Mouse (Mus musculus) heart, postnatal 36 days (tissue): ENCODE measurements at regions not wholly inside any gene's neighbourhood (a gene's known extent, or its start where the extent isn't known, plus 50 kb on each side); places are given as distances from the start of the nearest gene placed in this dataset.
"Not testable (repeated sequence)": the region's sequence is repeated elsewhere in the genome, so short reads cannot be mapped to it uniquely, and the experiment has no call there.

ENCODE experiments used
- DNase-seq, 2 experiments: peaks; one replicate each; pipeline ENCODE4 v3.0.0; 2021 to 2022
- intact Hi-C: fragments of 180-260 bp; cut with DNase I; formaldehyde crosslinking; loops from one replicate; pipeline ENCODE4 v1.15.1; 2025

- intact Hi-C loops: loop anchor here (5.0 kb wide), 1 partner anchor 81 kb away; no protein-coding TSS in a partner anchor
- DNase-seq: no peak
These were observed 232.7 kb downstream of the Prex1 start for GRCm38 (mm10) chr2:166480883-166481282.

GRCm38 (mm10) chr2:166476953-166477352 lies 236.7 kb downstream of the Prex1 start:
- DNase-seq: no peak
- intact Hi-C loops: no loop called here

- no peak for DNase-seq
- intact Hi-C loops: no loop called here
These were observed 238.0 kb downstream of the Prex1 start for GRCm38 (mm10) chr2:166475624-166476023.

DNA sequence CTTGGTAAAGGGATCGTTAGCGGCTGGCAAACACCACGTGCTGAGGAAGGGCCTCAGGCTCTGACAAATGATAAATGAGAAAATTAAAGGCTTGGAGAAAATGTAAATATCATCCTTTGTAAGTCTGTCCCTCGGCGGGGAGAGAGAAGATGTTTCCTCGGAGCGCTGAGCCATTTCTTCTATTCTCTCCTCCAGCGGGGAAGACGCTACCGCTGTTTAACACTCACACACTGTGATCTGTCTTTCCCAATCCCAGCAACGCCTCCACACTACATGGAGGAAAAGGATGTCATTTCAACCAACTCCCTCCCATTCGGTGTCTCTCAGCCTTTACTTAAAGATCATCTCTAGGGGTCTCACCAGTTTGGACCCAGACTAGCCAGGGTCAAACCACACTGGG lies 239.0 kb downstream of the Prex1 start:
- intact Hi-C loops: no loop called here
- no peak for DNase-seq

- intact Hi-C loops: no loop called here
- peak in 1 of 2 experiments; percentile 26 for DNase-seq
These were observed 242.3 kb downstream of the Prex1 start for GRCm38 (mm10) chr2:166471257-166471753.

GRCm38 (mm10) chr2:166469046-166469593 lies 244.5 kb downstream of the Prex1 start:
- intact Hi-C loops: no loop called here
- no peak for DNase-seq

DNA sequence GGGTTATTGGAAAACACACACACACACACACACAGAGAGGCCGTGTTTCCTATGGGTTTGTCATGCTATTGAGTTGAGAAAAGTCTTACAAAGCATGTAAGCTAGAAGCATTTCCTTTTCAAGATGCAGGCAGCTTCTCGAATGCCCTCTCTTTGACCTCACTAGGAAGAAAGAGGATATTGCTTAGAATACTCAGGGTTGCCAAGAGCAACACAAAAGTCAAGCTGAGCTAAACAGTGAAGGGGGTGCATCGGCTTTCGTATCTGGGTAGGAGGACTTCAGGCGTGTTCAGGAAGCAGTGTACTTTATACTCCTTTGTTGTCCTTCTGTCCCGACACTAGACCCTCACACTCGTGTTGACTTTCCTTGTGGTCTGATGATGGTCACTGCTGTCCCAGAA lies 246.5 kb downstream of the Prex1 start:
- intact Hi-C loops: no loop called here
- no peak for DNase-seq

DNA sequence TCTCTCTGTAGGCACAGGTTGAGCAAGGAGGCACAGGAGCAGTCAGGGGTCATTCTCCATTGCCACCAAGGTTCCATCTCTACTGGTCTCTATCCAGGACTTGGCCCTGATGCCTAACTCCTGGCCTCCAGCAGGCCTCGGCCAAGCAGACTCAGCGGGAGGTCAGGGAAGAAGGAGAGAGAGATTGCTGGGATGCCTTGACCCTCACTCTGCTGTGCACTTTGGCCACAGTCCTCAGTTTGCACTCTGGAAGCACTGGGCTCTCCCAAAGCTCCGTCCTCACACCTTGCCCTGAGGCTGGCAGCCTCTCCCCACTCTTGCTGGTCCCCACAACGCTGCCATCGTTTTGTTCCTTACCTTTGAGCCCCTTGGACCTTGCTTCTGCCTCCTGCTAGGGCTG lies 248.1 kb downstream of the Prex1 start:
- DNase-seq: no peak
- intact Hi-C loops: no loop called here

DNA sequence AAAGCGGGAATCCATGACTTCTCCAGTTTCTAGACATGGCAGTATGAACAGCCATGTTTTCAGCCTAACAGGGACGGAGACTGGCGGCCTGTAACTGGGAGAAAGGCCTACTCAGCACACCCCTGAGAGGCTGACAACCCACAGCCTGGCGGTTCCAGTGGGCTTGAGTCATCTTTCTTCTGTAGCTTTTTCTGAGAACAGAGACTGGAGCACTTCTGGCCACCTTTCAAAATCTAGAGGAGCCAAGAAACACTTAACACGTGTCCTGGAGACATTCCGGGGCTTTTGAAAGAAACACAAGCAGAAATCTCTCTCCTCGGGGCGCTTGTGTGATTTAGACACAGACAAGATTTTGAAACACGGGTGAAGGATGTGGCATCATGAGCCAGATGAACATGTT lies 250.1 kb downstream of the Prex1 start:
- intact Hi-C loops: no loop called here
- DNase-seq: peak; percentile 40 to 48

DNA sequence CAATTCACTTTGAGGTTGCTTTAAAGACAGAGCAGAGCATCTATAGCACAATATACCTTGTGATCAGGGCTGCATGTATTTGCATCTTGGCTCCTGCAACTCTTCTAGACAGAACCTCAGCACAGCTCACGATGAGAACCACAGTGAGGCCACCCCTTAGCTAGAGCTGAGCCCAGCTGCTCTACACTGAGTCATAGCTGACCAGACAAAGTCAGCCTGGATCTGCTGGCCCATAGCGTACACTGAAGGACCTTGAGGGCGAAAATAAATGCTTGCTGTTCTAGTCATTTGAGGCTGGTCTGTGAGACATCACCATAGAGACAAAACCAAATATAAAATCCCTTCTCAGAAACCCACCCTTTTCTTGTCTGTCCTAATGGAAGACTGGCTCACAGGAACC lies 251.7 kb downstream of the Prex1 start:
- no peak for DNase-seq
- intact Hi-C loops: no loop called here

DNA sequence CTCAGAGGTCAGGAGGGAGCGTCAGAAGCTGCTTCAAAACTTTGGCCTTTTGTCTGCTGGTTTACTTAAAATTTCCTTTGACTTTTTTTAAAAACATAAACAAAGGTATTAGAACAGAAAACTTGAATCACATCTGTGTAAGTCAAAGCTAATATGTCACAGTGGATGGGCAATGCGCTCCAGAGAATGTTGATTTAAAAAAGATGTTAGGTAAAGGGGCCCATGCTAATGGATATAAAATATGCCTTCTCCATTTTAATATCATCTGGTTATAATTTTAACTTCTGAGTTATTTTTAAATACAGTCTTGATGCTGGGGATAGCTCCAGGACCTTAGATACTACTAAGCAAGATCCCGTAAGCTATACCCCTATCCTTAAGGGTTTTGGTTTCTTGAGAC lies 252.5 kb downstream of the Prex1 start:
- intact Hi-C loops: no loop called here
- no peak for DNase-seq

DNA sequence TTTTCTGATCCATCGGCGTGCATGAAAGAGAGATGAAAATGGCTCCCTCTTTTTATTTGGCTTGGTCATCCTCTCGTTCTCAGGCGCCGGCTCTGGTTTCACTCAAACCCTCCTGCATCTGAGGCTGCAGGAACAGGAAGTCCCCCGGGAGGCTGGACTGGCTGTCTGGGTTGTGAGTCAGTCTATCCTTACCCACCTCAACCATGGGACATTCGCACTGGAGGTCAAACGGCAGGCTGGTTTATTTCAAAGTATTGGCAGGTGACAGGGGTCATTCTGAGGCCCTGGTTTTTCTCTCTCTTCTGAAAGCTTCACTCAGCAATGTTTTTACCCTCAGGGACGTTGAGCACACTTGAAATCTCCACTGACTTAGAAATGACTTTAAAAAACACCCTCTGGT lies 253.7 kb downstream of the Prex1 start:
- intact Hi-C loops: no loop called here
- peak; percentile 65 to 70 for DNase-seq

DNA sequence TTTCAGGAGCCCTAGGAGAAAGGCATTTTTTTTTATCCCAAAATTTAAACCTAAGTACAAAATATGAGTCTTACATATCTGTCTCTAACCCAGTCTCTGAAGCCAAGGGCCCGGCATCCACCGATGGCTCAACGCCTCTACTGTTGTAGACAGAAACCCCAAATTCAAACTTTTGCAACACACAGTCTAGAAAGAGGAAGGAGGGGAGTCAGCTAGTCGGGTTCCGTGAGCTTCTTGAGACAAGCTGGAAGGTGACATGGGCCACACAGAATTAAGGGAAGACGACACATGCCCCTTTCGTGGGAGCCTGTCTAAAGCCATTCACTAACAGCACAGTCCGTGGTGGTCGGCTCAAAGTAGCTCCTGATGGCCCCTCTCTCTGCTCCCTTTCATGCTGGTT lies 254.7 kb downstream of the Prex1 start:
- intact Hi-C loops: no loop called here
- no peak for DNase-seq

DNA sequence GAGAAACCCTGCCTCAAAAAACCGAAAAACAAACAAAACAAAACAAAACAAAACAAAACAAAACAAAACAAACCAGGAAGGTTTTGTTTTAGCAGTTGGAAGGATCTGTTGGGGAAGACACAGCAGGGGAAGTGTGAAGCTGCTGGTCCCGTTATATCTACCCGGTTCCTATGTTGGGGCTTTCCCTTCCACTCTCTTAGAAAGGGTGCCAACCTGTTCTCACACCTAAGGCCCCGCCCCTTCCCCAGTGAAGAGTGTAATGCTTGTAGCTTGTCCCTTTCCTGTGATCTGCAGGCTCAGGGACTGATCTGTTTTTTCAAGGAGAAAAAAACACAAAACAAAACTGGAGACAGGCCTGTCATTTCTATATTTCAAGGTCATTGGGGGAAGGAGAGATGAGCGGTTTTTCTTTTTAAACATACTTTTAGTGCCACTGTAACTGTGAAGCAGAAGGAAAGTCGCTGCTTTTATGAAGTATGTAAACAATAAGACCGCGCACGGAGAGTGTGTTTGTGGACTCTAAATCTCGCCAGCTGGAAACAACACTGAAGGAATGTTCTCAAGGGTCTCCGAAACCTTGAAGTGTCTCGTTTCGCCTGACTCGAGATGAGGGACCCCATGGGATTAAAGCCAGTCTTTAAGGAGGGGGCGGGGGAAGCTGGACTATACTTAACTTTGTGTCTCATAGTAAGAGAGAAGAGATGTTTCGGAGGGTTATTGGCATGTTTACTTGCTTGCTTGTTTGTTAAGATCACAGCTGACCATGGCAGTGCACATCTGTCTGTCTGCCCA lies 256.1 kb downstream of the Prex1 start:
- no peak for DNase-seq
- intact Hi-C loops: no loop called here

DNA sequence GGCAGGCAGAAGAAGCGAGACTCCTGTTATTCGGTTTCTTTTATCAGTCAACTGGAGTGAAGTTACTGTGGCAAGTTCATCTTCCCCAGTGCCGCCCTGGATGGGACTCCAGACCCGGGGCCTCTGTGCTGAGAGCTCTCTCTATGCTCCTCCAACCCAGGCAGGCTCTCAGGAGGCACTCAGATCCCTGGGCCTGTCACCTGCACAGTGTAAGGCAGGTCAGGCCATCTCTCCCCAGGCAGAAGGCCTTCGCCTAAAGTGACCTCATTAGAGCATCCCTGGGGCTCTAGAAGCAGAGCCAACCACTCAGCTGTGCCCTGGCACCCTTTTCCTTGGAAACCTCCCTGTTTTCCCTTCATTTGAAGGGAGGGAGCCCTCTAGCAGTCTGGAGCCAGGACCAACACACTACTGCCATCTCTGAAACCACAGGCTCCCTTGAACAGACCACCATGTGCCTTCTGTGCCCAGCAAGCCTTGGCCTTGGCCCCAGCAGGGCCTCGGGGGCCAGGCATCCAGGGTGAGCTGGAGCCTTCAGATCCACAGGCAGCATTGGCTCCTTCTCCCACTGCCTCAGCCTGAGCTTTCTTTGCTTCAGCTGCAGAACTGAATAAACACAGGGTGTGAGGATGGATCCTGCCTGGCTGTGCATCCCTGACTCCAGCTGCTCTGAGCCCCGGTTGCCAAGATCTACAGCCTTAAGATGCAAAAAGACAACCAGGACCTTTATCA lies 259.3 kb downstream of the Prex1 start:
- intact Hi-C loops: not testable (repeated sequence)

GRCm38 (mm10) chr2:166450964-166451363 lies 262.7 kb downstream of the Prex1 start:
- intact Hi-C loops: no loop called here

More for the DNA sequence above, 259.3 kb downstream of the Prex1 start:
- not testable (repeated sequence) for DNase-seq

GRCm38 (mm10) chr2:166450380-166450779 lies 263.3 kb downstream of the Prex1 start:
- DNase-seq: no peak
- intact Hi-C loops: no loop called here

More at GRCm38 (mm10) chr2:166450964-166451363, 262.7 kb downstream of the Prex1 start:
- no peak for DNase-seq

GRCm38 (mm10) chr2:166448724-166449123 lies 264.9 kb downstream of the Prex1 start:
- DNase-seq: no peak
- intact Hi-C loops: no loop called here

- intact Hi-C loops: no loop called here
- peak; percentile 62 to 66 for DNase-seq
These were observed 265.5 kb downstream of the Prex1 start for GRCm38 (mm10) chr2:166448161-166448560.

DNA sequence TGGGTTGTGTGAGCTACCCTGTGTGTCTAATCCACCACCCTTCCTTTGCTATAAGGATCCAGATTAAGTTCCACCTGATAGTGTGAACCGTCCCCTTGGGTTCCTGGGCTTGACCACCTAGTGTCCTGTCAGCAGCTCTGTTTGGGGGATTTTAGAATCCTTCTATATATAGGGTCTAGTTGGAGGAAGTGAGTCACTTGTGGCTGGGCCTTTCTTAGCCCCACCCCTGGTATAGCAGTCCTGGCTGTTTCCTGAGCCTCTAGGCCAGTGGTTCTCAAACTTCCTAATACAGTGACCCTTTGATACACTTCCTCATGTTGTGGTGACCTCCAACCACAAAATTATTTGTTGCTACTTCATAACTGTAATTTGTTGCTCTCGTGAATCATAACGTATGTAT lies 267.1 kb downstream of the Prex1 start:
- intact Hi-C loops: no loop called here

GRCm38 (mm10) chr2:166445824-166446223 lies 267.8 kb downstream of the Prex1 start:
- intact Hi-C loops, DNase-seq: not testable (repeated sequence)

More for the DNA sequence above, 267.1 kb downstream of the Prex1 start:
- DNase-seq: peak in 1 of 2 experiments; percentile 31
